Mouse (Mus musculus): ENCODE measurements around the gene Syt2.

DNA sequence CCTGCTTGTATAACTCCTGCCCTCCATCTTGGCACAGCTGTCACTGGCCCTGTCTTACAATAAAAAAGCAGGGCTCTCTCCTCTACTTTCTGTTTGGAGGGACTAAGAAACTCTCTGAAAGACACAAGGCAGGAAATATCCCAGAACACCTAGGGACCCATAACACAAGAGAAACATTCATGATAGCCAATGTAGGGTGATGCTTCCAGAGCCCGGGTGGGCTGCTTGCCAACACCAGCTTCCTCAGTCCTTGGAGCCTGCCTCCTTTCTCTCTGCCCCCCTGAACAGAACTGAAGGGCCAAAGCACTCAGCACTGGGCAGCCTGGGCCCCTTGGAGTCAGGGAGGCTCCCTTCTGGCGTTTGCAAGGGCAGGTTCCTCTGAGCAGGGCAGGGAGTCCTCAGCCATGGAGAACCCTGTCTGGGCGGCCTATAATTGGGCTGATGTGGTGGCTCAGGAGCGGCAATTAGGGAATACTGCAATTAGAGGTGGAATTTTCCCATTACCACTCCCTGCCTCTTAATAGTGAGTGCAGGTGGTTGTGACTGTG lies 5.4 kb downstream of the Syt2 start:
- no peak for TF ChIP-seq POLR2A (IDR thresholded peaks at IDR 0.05; ENCODE audit: low read depth, low read length)
- TF ChIP-seq CTCF (conservative IDR thresholded peaks at IDR 0.05; ENCODE audit: insufficient read depth, insufficient read length, low read depth, low read length): no peak

All from kidney, adult 2 months (tissue).